ENCODE assay signal across 19 mouse cellular contexts in the genomic region with DNA sequence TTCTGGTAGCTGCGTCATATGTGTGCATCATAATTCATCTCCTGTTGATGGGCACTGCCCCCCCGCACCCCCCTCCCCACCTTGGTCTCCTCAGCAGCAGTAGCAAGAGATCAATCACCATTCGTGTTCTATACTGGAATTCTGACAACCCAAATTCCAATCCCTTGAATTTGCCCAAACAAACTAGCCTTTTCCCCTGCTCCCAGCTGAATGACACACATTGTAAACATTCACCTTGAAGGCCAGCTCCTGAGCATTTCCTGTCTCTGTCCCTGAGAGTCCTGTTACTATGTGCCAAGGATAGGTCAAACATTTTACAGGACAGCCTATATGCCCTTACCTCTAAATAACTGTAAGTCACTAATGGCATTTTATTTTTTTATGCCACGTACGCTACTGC. TPM values are rescaled to one million over a fixed set of nuclear protein-coding genes. Genes with fewer than 3 reads are reported as not detected.
"Had no signal": no experiment of that assay in that cellular context is flagged by ENCODE, and none has a peak within 500 bp of the region (broad histone marks: within the 10 kb centered on the region; RNA-seq: fewer than 3 reads in every experiment).

No protein-coding gene starts in this region.

- DNase-seq: lung, adult 2 months; lung, postnatal 14 days; lung, postnatal 36 days; retina, postnatal 1 day; right cerebral cortex, adult 18-20 months; right cerebral cortex, postnatal 25 days; right cerebral cortex, postnatal 4 days; spleen, adult 18-20 months; thymus, adult 18-20 months; thymus, postnatal 14 days; thymus, postnatal 36 days had no signal

- H3K9me3 ChIP-seq: lung, embryonic 15.5 days; midbrain, embryonic 13.5 days; midbrain, embryonic 15.5 days; neural tube, embryonic 12.5 days had no signal

- ATAC-seq: lung, postnatal 0 days; midbrain, embryonic 13.5 days; midbrain, embryonic 15.5 days had no signal

- H3K4me1 ChIP-seq: lung, embryonic 15.5 days; midbrain, embryonic 13.5 days; midbrain, embryonic 15.5 days; neural tube, embryonic 12.5 days had no signal

- H3K27ac ChIP-seq: lung, embryonic 15.5 days; macrophage; midbrain, embryonic 13.5 days; midbrain, embryonic 15.5 days; neural tube, embryonic 12.5 days had no signal

- H3K4me2 ChIP-seq: lung, embryonic 15.5 days; midbrain, embryonic 11.5 days; midbrain, embryonic 13.5 days; midbrain, embryonic 15.5 days; neural tube, embryonic 12.5 days had no signal

- H3K36me3 ChIP-seq: lung, embryonic 15.5 days; midbrain, embryonic 13.5 days; midbrain, embryonic 15.5 days; neural tube, embryonic 12.5 days had no signal

- H3K27me3 ChIP-seq: lung, embryonic 15.5 days; midbrain, embryonic 13.5 days; midbrain, embryonic 15.5 days; neural tube, embryonic 12.5 days had no signal

- H3K9ac ChIP-seq: lung, embryonic 15.5 days; midbrain, embryonic 13.5 days; midbrain, embryonic 15.5 days; neural tube, embryonic 12.5 days had no signal

- H3K4me3 ChIP-seq: lung, embryonic 15.5 days; megakaryocyte, embryonic 14.5 days; midbrain, embryonic 13.5 days; midbrain, embryonic 15.5 days; neural tube, embryonic 12.5 days had no signal

RNA-seq across cellular contexts. Expression of a gene that starts 21.9 kb away (rescaled TPM):
- polyA plus RNA-seq: midbrain, embryonic 11.5 days had no signal
